Mouse (Mus musculus): ENCODE results near the gene Lcn12. TPM values are rescaled to one million over a fixed set of nuclear protein-coding genes. Genes with fewer than 3 reads are reported as not detected.

Lcn12 gene
- polyA plus RNA-seq, 1 experiment from 2014 or later, result not detected

DNA sequence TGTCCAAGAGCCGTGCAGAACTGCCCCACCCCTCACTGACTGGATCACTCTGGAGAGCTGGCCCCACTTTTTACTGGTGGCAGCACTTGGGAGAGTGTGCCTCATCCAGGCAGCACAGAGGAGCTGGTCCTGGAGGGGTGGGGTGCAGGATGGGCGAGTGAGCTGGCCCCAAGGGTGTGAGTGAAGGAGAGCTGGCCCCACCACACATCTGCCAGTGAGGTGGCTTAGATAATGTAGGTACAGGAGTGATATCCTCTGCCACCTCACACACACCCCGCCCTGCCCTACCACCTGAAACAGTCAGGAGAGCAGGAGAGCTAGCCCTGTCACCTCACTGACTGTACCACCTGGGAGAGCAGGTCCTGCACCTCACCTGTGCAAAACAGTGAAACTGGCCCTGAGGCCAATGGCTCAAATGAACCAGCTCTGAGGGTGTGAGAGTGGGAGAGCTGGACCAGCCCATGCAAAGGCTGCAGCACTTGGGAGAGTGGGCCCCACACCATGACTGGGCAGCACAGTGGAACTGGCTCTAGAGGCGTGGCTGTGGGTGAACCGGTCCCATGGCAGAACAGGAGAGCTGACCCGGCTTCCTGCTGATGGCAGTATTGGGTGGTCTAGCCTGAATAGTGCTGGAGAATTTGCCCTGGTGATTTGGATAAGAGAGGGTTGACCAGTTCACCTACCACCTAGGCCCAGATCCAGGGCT is 5.6 kb downstream of the Lcn12 start:
- no peak overlapping the region for H3K27ac ChIP-seq
- no peak overlapping the region for H3K9ac ChIP-seq
- no peaks in the 10 kb centered on the region for H3K36me3 ChIP-seq
- 77% methylated on average over 6 of the region's 6 CpGs for WGBS
- H3K4me3 ChIP-seq, result no peak overlapping the region
- H3K4me2 ChIP-seq (replicated peaks), result no peak overlapping the region
- H3K9me3 ChIP-seq, result no peaks in the 10 kb centered on the region
- no peaks in the 10 kb centered on the region for H3K4me1 ChIP-seq
- no peak for ATAC-seq (ENCODE audit: low FRiP score, low read depth)
- H3K27me3 ChIP-seq (replicated peaks), result no peaks in the 10 kb centered on the region

DNA sequence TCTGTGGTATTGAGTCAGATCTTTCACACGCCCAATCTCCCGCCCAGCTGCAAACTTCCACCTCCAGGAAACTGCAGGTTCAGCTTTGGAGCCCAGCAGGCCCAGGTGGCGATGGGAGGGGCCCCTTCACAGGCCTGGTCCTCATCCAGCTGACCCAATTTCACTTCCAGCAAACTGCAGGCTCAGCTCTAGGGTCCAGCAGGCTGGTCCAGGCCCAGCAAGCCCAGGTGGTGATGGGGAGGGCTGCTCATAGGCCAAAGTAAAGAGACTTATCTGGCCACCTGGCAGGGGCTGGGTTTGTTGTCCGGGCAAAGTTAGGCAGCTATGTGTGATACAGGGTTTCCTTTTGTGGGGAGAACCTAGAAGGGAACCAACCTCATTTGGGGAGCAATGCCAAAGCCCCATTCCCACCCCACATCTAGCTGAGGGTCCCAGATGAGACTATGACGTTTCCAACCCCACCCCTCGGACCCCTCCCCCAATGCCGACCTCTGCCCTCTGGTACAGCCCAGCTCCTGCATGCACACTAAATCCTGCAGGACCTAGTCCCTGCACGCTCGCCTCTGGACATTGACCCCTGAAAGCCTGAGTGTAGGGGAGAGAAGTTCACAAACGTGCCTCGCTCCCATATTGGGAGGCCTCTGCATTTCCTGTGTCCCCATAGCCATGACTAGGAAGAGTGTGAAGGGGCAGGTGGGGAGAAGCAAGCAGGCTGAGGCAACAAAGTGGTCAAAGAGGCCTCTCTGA is 8.6 kb downstream of the Lcn12 start:
- no peaks in the 10 kb centered on the region for H3K9me3 ChIP-seq
- H3K27me3 ChIP-seq (replicated peaks), result no peaks in the 10 kb centered on the region
- no peak overlapping the region for H3K4me2 ChIP-seq (replicated peaks)
- H3K4me1 ChIP-seq, result no peaks in the 10 kb centered on the region
- ATAC-seq (ENCODE audit: low FRiP score, low read depth), result no peak
- no peak overlapping the region for H3K9ac ChIP-seq
- no peak overlapping the region for H3K27ac ChIP-seq
- WGBS, result 73% methylated on average over 11 of the region's 11 CpGs
- no peaks in the 10 kb centered on the region for H3K36me3 ChIP-seq
- no peak overlapping the region for H3K4me3 ChIP-seq

DNA sequence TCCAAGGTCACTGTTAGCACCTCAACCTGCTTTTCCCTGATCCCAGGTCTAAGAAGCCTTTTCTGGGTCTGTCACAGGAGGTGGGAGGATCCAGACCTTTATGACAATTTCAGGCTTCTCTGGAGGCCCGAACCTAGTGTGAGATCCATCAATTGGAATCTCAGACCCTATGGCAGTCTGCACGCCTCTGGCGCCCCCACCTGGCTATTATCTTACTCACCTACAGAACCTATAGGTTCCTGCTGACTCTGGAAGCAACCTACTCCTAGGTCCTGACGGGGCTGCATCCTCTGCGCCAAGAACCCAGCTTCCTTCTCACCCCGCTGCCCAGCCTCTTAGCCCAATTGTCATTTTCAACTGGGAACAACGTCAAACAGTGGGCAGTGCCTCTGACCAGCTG is 10.7 kb downstream of the Lcn12 start:
- 28% methylated on average over 7 of the region's 7 CpGs for WGBS
- Histone ChIP-seq H3K4me2 (replicated peaks) (no peak overlapping the region), H3K9me3 (no peaks in the 10 kb centered on the region), H3K4me3 (no peak overlapping the region), H3K4me1 (no peaks in the 10 kb centered on the region), H3K9ac (no peak overlapping the region), H3K36me3 (no peaks in the 10 kb centered on the region), H3K27ac (no peak overlapping the region), H3K27me3 (replicated peaks) (no peaks in the 10 kb centered on the region)
- no peak for ATAC-seq (ENCODE audit: low FRiP score, low read depth)

DNA sequence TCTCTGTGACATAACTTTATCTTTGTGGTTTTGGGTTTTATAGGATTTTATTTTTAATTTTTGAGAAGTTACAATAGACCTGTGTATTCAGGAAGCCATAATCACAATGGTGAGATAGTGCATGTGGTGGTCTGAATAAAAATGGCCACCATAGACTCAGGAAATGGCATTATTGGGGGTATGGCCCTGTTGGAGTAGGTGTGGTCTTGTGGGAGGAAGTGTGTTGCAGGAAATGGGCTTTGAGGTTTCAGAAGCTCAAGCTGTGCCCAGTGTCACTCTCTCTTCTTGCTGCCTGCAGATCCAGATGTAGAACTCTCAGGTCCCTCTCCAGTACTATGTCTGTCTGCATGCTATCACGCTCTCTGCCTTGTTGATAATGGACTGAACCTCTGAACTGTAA is 13.2 kb downstream of the Lcn12 start:
- Histone ChIP-seq H3K4me1 (no peaks in the 10 kb centered on the region), H3K4me3 (no peak overlapping the region), H3K27me3 (replicated peaks) (no peaks in the 10 kb centered on the region; the same call in 1 of the 2 replicates), H3K9ac (no peak overlapping the region), H3K9me3 (no peaks in the 10 kb centered on the region), H3K4me2 (replicated peaks) (no peak overlapping the region), H3K36me3 (no peaks in the 10 kb centered on the region), H3K27ac (no peak overlapping the region)
- 100% methylated on average over 1 of the region's 1 CpGs for WGBS
- no peak for ATAC-seq (ENCODE audit: low FRiP score, low read depth)

DNA sequence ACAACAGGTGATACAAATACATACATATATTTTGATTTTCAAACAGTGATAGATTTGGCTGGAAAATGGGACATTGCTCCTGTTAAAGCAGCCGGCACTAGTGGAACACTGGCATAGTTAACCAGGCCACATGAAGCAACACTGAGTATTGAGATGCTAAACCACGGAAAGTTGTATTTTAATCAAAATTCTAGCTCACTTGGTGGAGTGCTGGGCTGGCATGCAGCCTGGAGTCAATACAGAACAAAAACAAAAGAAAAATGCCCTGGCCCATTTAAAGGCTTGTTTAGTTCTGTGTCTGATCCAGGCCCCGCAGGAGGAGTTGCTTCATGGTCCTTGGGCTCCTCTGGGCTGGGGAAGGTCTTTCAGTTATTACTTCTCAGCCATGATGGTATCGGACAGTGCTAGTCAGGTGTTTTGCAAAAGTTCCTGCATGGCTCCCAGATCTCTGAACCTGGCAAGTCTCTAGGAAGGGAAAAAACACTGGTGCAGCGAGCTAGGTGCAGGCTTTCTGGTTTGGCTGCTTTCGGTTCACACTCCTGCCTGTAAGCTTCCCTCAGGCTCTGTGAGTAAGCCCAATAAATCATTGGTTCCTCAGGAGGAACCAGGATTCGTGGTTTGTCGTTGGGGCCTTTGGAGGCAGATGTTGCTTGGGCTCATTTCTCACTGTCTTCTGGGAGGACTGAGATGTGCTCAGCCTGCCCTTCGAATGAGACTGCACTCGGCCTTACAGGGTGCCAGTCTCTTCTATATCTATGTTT is 14.0 kb downstream of the Lcn12 start:
- Histone ChIP-seq H3K9me3 (no peaks in the 10 kb centered on the region), H3K9ac (no peak overlapping the region), H3K4me3 (no peak overlapping the region), H3K36me3 (no peaks in the 10 kb centered on the region), H3K4me2 (replicated peaks) (no peak overlapping the region), H3K27me3 (replicated peaks) (no peaks in the 10 kb centered on the region; the same call in 1 of the 2 replicates), H3K4me1 (no peaks in the 10 kb centered on the region), H3K27ac (no peak overlapping the region)
- WGBS, result 73% methylated on average over 10 of the region's 10 CpGs
- no peak for ATAC-seq (ENCODE audit: low FRiP score, low read depth)

DNA sequence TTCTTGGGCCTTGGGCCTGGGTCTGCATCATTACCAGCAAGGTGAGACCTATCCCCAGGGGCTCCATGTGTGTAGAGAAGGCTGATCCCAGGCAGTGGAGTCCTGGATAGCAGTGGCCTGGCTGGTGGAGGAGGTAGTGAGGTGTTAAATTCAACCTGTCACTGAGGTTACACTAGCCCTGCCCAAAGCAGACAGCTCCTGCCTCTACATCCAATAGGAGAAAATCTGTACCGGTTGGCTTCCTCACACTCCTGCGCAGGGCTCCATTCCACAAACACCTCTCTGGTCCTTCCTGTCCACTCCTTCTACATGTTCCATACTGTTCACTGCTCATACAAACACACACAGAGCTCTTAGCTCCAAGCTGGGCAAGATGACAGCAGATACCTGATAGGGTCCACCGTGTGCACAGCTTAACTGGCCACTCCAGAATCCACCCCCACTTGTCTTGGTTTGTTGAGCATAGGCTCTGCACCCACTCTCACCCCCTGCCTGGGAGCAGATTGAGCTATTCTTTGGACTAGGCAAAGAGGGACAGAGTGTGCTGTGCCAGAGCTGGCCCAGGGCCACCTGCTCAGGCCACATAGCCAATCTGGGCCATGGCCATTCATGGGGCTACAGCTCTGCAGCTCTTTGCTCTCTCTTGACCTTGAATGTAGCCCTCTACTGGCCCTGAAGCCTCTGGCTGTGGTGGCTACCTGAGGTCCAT is 15.6 kb downstream of the Lcn12 start:
- ATAC-seq (ENCODE audit: low FRiP score, low read depth), result no peak
- Histone ChIP-seq H3K9me3 (no peaks in the 10 kb centered on the region), H3K4me1 (no peaks in the 10 kb centered on the region), H3K9ac (no peak overlapping the region), H3K4me3 (no peak overlapping the region), H3K4me2 (replicated peaks) (no peak overlapping the region), H3K27ac (no peak overlapping the region), H3K27me3 (replicated peaks) (no peaks in the 10 kb centered on the region; the same call in 1 of the 2 replicates), H3K36me3 (no peaks in the 10 kb centered on the region)
- 91% methylated on average over 3 of the region's 3 CpGs for WGBS

DNA sequence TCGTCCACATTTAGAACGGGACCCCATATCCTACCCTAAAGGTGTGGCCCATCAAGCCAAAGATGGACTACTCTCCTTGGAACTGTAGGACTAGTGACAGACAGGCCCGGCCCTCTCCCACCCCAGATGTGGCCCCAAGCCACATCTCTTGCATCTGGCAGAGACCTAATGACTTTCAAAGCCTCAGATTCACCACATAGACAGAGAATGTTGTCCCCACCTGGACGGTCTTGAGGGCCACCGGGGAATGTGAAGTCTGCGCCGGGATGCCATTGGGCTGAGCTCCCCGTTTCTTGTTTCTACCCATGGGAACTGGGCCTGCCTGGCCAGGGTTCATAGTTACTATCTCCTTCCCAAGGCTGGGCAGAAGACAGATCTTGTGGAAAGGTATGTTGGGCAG is 16.2 kb downstream of the Lcn12 start:
- H3K9ac ChIP-seq, result no peak overlapping the region
- ATAC-seq (ENCODE audit: low FRiP score, low read depth), result no peak
- 89% methylated on average over 8 of the region's 8 CpGs for WGBS

DNA sequence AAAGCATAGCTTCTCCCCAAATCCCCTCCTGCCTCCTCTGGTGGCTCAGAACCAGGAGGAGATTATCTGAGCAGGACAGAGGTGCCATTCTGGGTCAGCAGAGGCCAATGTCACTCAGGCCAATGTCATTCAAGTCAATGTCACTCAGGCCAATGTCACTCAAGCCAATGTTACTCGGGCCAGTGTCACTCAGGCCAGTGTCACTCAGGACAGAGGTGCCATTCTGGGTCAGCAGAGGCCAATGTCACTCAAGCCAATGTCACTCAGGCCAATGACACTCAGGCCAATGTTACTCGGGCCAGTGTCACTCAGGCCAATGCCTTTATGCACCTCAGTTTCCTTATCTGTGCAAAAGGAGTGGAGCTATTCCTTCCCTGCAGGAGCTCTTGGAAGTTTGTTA is 21.2 kb downstream of the Lcn12 start:
- H3K27me3 ChIP-seq (replicated peaks), result no peaks in the 10 kb centered on the region; the same call in 1 of the 2 replicates
- no peak overlapping the region for H3K4me3 ChIP-seq
- no peak overlapping the region for H3K4me2 ChIP-seq (replicated peaks)
- peaks cover 7% of the 10 kb centered on the region; the same call in 1 of the 2 replicates for H3K4me1 ChIP-seq
- H3K9me3 ChIP-seq, result no peaks in the 10 kb centered on the region
- ATAC-seq (ENCODE audit: low FRiP score, low read depth), result no peak
- H3K36me3 ChIP-seq, result no peaks in the 10 kb centered on the region
- H3K27ac ChIP-seq, result no peak overlapping the region
- no peak overlapping the region for H3K9ac ChIP-seq
- 68% methylated on average over 2 of the region's 2 CpGs for WGBS

More for the DNA sequence above, 16.2 kb downstream of the Lcn12 start:
- Histone ChIP-seq H3K4me2 (replicated peaks) (no peak overlapping the region), H3K9me3 (no peaks in the 10 kb centered on the region), H3K27me3 (replicated peaks) (no peaks in the 10 kb centered on the region; the same call in 1 of the 2 replicates), H3K36me3 (no peaks in the 10 kb centered on the region), H3K27ac (no peak overlapping the region), H3K4me3 (no peak overlapping the region), H3K4me1 (no peaks in the 10 kb centered on the region)

DNA sequence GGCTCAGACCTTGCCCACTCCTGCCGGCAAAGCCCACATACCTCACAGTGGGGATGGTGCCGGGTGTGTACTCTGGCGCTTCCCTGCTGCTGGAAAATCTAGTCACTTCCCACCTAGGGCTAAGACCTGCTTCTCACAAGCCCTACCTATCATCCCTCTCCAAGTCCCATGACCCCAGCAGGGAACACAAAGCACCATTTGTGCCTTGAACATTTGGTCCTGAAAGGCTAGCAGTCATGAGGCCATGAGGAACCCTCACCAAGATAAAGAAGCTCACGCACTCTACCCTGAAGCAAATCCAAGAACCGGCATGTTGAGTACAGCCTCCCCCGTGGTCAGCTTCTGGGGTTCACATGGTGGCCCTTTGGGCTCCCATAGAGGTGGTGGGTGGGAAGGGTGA is 23.7 kb downstream of the Lcn12 start, which contains the start of gene Ptgds:
Ptgds (minus strand) TSS at position 78 of the 400 bp plus-strand sequence.
- Histone ChIP-seq H3K4me2 (replicated peaks) (no peak within 1 kb of the TSS), H3K9ac (no peak within 1 kb of the TSS), H3K27ac (no peak within 1 kb of the TSS), H3K36me3 (no peaks in the 10 kb centered on the region), H3K4me1 (peaks cover 7% of the 10 kb centered on the region; the same call in 1 of the 2 replicates), H3K9me3 (no peaks in the 10 kb centered on the region), H3K4me3 (no peak within 1 kb of the TSS), H3K27me3 (replicated peaks) (no peaks in the 10 kb centered on the region)
- ATAC-seq (ENCODE audit: low FRiP score, low read depth), result no peak
- 55% methylated on average over 6 of the region's 6 CpGs for WGBS

DNA sequence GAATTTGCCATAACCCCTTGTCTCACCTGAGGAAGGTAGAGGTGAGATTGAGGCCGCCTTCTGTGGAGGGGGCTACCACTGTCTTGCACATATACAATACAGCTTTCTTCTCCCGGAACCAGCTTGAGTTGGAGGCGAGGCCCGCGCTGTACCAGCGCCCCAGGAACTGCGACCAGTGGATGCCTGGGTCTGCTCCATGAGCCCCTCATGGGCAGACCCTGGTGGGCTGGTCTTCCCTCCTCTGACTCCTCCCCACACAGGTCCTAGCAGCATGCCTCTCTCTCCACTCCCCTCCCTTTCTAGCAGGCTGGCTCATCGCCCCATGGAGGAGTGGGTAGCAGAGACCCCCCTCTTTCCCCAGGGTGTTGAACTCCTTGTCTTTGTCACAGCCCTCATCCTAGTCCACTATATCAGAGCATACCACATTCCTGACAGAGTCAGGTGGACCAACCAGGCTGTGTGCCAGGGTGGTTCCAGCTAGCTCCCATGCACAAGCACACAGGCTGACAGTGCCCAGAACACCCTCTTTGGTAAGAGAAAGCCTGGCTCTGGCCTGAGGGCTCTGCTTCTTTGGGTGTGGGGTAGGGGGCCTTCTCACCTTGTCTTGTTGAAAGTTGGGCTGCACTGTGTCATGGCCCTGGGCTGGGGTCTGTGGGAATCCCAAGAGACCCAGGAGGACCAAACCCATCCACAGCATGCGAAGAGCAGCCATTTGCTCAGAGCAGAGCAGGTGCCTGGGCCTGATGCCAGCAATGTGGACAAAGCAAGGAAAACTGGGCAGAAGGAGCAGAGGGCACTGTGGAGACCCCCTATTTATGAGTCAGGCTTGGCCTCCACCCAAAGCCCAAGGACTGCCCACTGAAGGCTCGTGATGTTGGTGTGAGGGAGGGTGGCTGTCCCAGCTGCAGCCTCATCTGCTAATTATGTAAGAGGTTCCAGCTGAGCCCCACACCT is 24.5 kb downstream of the Lcn12 start:
- no peak overlapping the region for H3K4me3 ChIP-seq
- no peaks in the 10 kb centered on the region for H3K36me3 ChIP-seq
- WGBS, result 72% methylated on average over 10 of the region's 10 CpGs
- H3K27me3 ChIP-seq (replicated peaks), result no peaks in the 10 kb centered on the region
- no peak overlapping the region for H3K27ac ChIP-seq
- peaks cover 7% of the 10 kb centered on the region; the same call in 1 of the 2 replicates for H3K4me1 ChIP-seq
- no peaks in the 10 kb centered on the region for H3K9me3 ChIP-seq
- 0 out of 2 replicates have a peak, but pooled peaks have one; percentile 44 for ATAC-seq (ENCODE audit: low FRiP score, low read depth)
- no peak overlapping the region for H3K4me2 ChIP-seq (replicated peaks)
- no peak overlapping the region for H3K9ac ChIP-seq

Data from neural tube, embryonic 12.5 days (tissue).